Mouse (Mus musculus) spleen, postnatal 10 days (tissue): ENCODE data around the gene 1700016K19Rik.
A peak's percentile ranks its signal among the peaks of the same experiment; 100 is the strongest.

ENCODE experiments used
- DNase-seq, 2 experiments: peaks; one replicate each; pipeline ENCODE4 v3.0.0; 2021 to 2022; ENCODE audit warnings: low spot score in 2 of 2

The 1700016K19Rik gene

GRCm38 (mm10) chr11:75999440-76000155 lies at the start of gene 1700016K19Rik:
Gene 1700016K19Rik, plus strand, starts transcription at chr11:75999912.
- DNase-seq, result peak; percentile 49 to 86

- DNase-seq, result no peak
These were observed 49.3 kb upstream of the 1700016K19Rik start for GRCm38 (mm10) chr11:75950459-75950858.

GRCm38 (mm10) chr11:75951895-75952294 lies 47.8 kb upstream of the 1700016K19Rik start:
- no peak for DNase-seq

- DNase-seq, result no peak
These were observed 44.8 kb upstream of the 1700016K19Rik start for GRCm38 (mm10) chr11:75954896-75955295.

DNA sequence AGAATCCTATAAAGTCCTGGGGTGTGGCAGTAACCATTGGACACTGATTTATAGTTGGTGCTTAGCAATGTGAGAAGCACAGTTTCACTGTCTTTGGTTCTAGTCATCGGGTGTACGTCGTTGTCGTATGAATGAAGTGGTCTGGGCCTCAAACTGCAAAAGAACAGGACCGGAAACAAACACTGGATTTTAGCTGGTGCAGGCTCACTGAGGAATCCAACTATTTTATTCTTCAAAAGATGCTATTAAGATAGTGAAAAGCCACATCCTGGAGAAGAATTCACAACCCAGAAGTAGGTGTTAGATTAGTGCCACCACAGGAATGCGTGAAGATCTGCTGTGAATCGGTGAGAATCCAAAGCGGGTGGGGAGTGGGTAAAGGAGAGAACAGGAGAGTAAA lies 43.1 kb upstream of the 1700016K19Rik start:
- DNase-seq, result no peak

DNA sequence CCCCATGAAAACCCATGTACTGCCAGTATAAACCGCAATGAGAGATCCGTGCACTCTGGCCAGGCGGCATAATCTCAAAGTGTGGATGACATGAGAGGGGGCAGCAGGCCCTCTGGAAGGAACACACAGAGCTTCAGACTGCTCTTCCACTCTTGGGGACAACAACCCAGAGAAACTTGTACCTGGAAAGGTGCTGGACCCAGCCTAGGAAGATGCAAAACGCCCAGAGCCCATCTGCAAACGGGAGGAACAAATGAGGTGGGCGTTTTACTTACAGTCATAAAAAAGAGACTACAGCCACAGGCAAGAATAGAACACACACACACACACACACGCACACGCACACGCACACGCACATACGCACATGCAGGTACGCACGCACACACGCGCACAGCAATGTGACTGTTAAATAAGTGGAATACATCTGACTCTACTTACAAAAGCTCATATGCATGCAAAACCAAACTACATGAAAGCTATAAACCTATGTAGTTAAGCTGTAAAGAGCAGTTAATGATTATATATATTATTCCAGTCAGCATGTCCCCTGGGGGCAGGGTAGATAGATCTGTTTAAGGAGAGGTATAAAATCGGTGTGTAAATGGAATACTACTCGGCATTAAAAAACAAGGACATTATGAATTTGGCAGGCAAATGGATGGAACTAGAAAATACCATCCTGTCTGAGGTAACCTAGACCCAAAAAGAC lies 42.4 kb upstream of the 1700016K19Rik start:
- DNase-seq, result no peak

- no peak for DNase-seq
These were observed 37.9 kb upstream of the 1700016K19Rik start for GRCm38 (mm10) chr11:75961782-75962181.

DNA sequence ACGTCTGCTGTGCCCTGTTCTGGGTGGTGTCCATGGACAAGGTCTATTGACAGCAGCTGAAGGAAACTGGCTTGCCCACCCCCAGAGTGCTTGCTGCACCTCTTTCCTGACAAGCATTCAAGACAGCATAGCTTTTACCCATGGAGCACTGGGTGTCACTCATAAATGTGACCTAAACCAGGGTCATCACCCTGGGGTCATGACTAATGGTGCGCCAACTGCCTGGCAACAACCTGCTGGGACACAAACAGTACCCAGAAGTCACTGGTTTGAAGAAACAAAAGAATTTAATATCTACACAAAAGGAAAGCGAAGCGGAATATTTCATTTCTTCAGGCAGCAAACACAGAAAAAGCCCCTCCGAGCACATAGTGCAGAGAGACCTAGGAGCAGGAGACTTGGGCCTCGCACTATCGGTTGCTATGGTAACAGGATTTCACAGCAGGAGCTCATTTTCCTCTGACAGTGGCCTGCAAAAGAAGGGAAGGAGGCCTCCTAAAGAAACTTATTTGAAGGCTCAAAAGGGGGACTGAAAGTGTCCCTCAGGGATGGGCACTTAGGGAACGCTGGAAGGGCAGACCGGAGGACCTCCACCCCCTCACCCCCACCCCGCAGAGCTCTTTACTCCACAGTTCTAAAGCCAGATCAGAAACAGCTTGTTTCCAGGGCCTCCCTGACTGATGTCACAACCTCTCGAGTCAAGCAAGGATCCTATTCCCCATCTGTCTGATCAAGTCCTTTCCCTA lies 35.8 kb upstream of the 1700016K19Rik start:
- no peak for DNase-seq

GRCm38 (mm10) chr11:75964476-75964730 lies 35.3 kb upstream of the 1700016K19Rik start:
- no peak for DNase-seq

- DNase-seq, result peak; percentile 31 to 37
These were observed 33.9 kb upstream of the 1700016K19Rik start for GRCm38 (mm10) chr11:75965674-75966400.

GRCm38 (mm10) chr11:75966401-75967372 lies 33.0 kb upstream of the 1700016K19Rik start:
- peak; percentile 89 for DNase-seq

DNA sequence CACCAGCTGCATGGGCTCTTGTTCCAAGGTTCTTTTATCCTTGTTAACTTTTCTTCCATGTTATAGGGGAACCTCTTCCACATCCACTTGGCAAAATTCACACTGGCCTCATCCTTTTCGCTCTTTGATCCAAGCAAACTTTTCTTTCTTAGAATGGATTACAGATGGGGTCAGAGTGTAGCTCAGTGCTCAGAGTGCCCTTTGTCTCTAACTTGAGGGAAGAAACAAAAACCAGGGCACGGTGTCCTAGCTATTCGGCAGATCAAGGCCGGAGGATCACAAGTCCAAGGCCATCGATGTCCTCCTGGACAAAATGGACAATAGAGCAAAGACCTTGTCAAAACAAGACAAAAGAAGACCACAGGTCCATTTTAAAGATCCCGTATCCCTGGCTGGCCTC lies 31.0 kb upstream of the 1700016K19Rik start:
- DNase-seq, result no peak

- no peak for DNase-seq
These were observed 29.1 kb upstream of the 1700016K19Rik start for GRCm38 (mm10) chr11:75970629-75971028.

DNA sequence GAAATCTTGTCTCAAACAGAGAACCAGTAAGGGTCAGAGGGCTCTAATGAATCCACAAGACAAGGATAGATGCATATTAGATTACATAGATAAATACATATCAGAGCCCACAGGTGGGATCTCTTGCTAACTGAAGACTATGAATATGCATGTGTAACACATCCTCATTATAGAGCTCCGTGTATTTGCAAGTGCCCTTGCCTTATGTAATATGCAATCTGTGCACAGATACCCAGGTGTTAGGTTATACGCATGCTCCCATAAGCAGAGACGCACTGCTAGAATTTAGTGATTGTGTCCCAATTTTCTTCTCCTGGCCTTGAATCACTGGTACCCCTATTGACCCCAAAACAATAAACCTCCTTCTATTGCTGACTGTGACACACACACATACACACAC lies 27.5 kb upstream of the 1700016K19Rik start:
- DNase-seq, result no peak

DNA sequence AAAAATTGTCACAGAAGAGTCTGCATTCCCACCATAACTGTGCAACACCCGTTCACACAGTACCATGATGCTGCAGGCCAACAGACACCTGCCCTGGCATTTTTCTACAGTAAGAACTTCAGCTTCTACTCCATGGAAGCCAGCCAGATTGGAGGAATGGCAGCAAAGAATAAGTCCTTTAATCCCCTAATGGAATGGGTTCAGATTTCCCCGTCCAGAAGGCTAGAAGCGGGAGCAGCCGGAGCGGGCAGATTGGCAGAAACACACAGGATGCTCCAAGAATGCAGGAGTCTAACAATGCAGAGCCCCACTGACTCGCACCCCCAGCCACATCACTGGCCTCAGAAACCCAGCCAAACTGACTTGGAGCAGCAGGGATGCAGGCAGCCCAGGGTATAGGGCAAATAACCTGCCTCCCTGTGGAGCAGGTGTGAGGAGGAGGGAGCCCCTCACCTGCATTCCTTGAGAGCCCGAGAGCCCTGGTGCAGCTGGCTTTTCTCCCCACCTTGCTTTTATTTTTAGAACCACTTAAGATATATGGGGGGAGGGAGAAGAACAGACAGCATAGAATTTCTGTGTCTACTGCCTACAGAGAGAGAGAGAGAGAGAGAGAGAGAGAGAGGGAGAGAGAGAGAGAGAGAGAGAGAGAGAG lies 26.7 kb upstream of the 1700016K19Rik start:
- no peak for DNase-seq

DNA sequence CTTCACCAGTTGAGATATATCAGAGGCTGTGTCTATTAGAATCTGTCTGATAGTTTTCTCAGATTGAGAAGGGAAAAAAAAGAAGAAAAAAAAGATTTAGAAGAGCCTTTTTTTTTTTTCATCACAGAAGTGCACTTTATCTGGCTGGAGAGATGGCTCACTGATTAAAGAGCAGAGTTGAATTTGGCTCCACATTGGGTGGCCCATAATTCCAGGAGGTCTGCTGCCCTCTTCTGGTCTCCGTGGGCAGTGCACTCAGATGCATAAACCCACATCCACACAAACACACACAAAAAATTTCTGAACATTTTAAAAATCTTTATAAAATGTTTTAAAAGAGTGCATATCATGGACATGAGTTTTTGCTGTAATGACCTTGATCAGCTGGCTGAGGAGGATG lies 25.7 kb upstream of the 1700016K19Rik start:
- DNase-seq, result peak in 1 of 2 experiments; percentile 49

DNA sequence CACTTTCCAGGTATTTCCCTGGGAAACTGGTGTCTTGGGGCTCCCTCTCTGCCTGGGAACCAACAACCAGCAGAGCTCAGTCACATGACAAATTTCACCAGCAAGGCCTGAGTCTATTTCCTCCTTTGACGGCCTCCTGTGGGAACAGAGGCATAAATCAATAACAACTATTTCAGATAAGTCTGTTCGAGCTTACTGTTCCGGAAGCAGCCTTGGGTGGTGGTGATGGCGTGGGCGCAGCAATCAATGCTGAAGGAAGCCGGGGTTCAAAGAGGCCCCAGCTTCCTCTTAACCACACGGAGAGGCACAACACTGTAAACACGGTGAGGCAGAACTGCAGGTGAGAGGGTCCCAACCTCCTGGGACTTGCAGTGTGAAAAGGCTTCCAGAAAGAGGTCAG lies 23.0 kb upstream of the 1700016K19Rik start:
- DNase-seq, result peak in 1 of 2 experiments; percentile 74

DNA sequence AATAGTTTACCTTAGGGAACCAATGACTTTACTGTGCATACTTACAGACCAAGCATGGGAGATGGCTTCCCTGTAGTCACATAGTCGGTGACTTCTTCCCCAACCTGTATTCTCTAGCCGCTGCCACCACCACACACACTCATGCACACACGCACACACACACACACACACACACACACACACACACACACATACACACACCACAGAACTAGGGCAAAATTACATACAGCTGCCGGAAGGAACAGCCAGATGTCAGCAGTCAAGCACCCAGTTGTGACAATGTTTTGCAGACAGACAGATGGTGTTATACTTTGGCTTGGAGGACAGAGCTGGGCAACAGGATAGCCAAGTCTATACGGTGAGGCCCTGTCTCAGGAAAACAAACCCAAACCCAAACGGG lies 21.7 kb upstream of the 1700016K19Rik start:
- peak in 1 of 2 experiments; percentile 47 for DNase-seq

- DNase-seq, result no peak
These were observed 19.3 kb upstream of the 1700016K19Rik start for GRCm38 (mm10) chr11:75980413-75980812.

DNA sequence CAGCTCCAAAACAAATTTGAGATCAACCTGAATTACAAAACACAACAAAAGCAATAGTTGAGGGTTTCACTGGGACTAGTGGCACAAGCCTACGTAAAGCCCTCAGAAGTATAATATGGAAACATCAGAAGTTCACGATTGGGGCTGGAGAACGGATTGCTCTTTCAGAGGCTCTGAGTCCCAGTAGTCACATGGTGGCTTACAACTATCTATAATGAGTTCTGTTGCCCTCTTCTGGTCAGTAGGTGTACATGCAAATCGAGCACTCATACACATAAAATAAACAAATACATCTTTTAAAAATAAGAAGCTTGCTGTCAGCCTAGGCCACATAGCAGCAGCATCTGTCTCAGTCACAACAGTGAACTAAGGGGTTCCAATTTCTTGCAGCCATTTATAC lies 16.5 kb upstream of the 1700016K19Rik start:
- DNase-seq, result no peak
